Mouse (Mus musculus) embryonic facial prominence, embryonic 12.5 days (tissue): Measurements from ENCODE around the gene Gm49486. TPM values are rescaled to one million over a fixed set of nuclear protein-coding genes. Genes with fewer than 3 reads are reported as not detected.
A peak's percentile ranks its signal among the peaks of the same experiment; 100 is the strongest.

Experiments used
- ATAC-seq: fragments of 200-750 bp; cut with Nextera tagmentation; 2 replicates; pipeline ENCODE4 v1.8.0; 2017; ENCODE audit not compliant: insufficient number of reproducible peaks, insufficient read depth, low FRiP score, low TSS enrichment
- H3K27ac ChIP-seq: fragments of 300-500 bp; sonication (generic); 2 replicates; pipeline ENCODE4 v1.5.1; 2016; ENCODE audit warnings: mild to moderate bottlenecking
- H3K27me3 ChIP-seq: fragments of 300-500 bp; sonication (generic); 2 replicates; pipeline ENCODE4 v1.6.1; 2016; ENCODE audit warnings: mild to moderate bottlenecking, moderate library complexity
- H3K36me3 ChIP-seq: fragments of 300-500 bp; sonication (generic); 2 replicates; pipeline ENCODE4 v1.6.1; 2016; ENCODE audit warnings: mild to moderate bottlenecking
- H3K4me1 ChIP-seq: fragments of 300-500 bp; sonication (generic); 2 replicates; pipeline ENCODE4 v1.6.1; 2016
- H3K4me2 ChIP-seq: fragments of 300-500 bp; sonication (generic); replicated peaks from 2 replicates; pipeline ENCODE4 v1.6.1; 2016; ENCODE audit warnings: mild to moderate bottlenecking, moderate library complexity
- H3K4me3 ChIP-seq: fragments of 300-500 bp; sonication (generic); 2 replicates; pipeline ENCODE4 v1.5.1; 2016; ENCODE audit warnings: mild to moderate bottlenecking
- H3K9ac ChIP-seq: fragments of 300-500 bp; sonication (generic); 2 replicates; pipeline ENCODE4 v1.6.1; 2016; ENCODE audit warnings: mild to moderate bottlenecking, moderate library complexity
- H3K9me3 ChIP-seq: fragments of 300-500 bp; sonication (generic); 2 replicates; pipeline ENCODE4 v1.6.1; 2016; ENCODE audit warnings: mild to moderate bottlenecking, moderate library complexity
- WGBS: fragments of 180-500 bp; shearing (Covaris S2); methylation state at CpG from one replicate; pipeline ENCODE4 v1.1.7; 2016; 5-methylcytosine and 5-hydroxymethylcytosine counted together
- polyA plus RNA-seq: library from polyadenylated mRNA; unstranded; fragments of >200 nt; fragmentation: Nextera tagmentation; extraction: Ambion mirVana; gene quantifications from 2 replicates; pipeline ENCODE4 v1.2.1, GENCODE M21; 2016

The Gm49486 gene
- polyA plus RNA-seq, 1 experiment from 2014 or later, result 0.78 TPM

DNA sequence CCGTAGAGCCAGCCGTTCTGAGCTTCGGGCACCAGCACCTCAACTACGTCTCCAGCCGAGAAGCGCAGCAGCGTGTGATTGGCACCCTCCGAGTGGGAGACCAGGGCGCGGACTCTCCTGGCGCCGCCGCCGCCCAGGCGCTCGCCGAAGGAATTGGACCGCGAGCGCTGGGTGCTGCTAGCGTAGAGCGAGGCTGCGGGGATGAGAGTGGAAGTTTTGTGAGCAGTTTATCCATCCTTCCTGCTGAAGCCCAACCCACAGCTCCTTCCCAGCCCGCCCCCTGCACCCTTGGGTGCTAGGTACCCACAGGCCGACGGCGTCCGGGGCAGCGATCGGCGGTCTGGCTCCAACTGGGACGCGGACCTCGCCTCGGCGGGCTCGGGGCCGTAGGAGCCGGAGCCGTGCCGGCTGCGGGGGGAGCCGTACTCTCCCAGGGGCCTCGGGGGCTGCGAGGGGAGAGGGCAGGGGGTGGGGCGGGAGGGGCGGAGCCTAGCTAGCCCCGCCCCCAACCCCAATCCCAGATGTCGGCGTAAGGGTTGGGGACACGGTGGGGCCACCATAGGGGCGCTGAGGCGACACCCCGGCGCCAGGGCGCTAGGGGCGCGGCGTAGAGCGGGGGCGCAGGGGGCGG is 32.0 kb downstream of the Gm49486 start:
- no peaks in the 10 kb centered on the region for H3K9me3 ChIP-seq
- ATAC-seq, result peak; percentile 47
- H3K36me3 ChIP-seq, result no peaks in the 10 kb centered on the region
- H3K9ac ChIP-seq, result peak overlapping the region; percentile 71
- no peak overlapping the region for H3K27ac ChIP-seq
- peaks cover 52% of the 10 kb centered on the region for H3K27me3 ChIP-seq
- H3K4me3 ChIP-seq, result peak overlapping the region; percentile 77
- H3K4me1 ChIP-seq, result peaks cover 19% of the 10 kb centered on the region; the same call in 1 of the 2 replicates
- H3K4me2 ChIP-seq, result peak overlapping the region; percentile 100
- WGBS, result 2% methylated on average over 54 of the region's 62 CpGs

DNA sequence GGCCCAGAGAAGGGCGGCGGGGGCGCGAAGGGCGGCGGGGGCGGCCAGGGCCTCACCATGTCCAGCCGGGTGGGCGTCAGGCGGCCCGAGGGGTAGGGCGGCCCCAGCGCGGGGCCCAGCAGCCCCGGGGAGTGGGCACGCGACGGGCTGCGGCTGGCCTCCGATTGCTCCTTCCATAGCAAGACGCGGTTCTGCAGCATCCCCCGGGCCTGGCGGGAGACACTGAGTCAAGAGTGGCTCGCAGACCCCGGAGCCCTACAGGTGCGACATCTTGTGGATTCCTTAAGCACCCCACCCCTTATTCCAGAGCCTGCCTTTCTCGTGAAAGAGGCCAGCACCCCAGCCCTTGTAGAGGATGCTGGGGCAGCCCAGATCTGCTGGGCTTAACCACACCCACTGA is 32.6 kb downstream of the Gm49486 start:
- peak overlapping the region; percentile 71 for H3K9ac ChIP-seq
- WGBS, result 1% methylated on average over 26 of the region's 28 CpGs
- peak; percentile 41 for ATAC-seq
- no peaks in the 10 kb centered on the region for H3K36me3 ChIP-seq
- H3K4me3 ChIP-seq, result peak overlapping the region; percentile 77
- peaks cover 52% of the 10 kb centered on the region for H3K27me3 ChIP-seq
- no peaks in the 10 kb centered on the region for H3K9me3 ChIP-seq
- H3K4me2 ChIP-seq, result peak overlapping the region; percentile 100
- H3K27ac ChIP-seq, result no peak overlapping the region
- H3K4me1 ChIP-seq, result peaks cover 19% of the 10 kb centered on the region; the same call in 1 of the 2 replicates

DNA sequence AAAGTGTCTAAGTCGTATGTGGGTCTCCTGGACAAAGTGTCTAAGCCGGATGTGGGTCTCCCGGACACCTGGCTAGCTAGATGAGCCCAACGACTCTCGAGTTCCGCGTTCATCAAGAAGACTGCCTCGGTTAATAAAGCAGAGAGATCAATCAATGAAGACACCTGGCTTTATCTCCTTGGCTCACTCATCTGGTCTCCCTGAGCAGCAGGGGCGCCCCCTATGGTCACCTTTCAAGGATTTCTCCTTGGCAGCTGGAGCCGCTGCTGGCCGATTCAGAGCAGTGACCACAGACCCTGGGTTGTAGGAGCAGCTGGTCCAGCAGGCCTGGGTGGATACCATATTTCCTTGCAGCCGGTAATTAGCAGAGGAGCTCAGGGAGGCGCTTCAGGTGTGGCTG is 33.2 kb downstream of the Gm49486 start:
- peak overlapping the region; percentile 100 for H3K4me2 ChIP-seq
- no peak overlapping the region for H3K27ac ChIP-seq
- H3K9ac ChIP-seq, result no peak overlapping the region
- no peak overlapping the region for H3K4me3 ChIP-seq
- ATAC-seq, result no peak
- H3K36me3 ChIP-seq, result no peaks in the 10 kb centered on the region
- H3K27me3 ChIP-seq, result peaks cover 52% of the 10 kb centered on the region
- WGBS, result 22% methylated on average over 13 of the region's 13 CpGs
- H3K9me3 ChIP-seq, result no peaks in the 10 kb centered on the region
- H3K4me1 ChIP-seq, result peaks cover 19% of the 10 kb centered on the region; the same call in 1 of the 2 replicates

DNA sequence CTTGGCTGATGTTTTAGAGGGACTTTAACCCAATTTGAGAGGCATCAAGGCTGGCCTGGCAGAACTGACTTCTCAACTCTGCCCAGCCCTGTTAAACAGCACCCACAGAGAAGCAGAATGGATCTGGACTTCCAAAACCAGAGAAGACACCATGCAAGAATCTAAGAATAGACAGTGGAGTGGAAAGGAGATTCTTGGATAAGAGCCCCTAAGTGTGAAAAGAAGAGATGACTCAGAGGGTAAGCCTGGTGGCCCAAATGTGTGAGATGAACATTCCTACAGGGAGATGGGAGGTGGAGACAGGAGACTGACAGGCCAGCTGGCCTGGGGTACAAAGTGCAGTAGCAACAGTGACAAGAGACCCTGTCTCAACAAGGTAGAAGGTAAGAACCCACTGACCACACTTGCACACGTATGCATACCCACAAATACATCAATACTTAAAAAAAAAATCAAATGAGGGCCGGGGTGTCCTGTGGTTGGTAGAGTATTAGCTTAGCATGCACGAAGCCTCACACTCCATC is 33.7 kb downstream of the Gm49486 start:
- no peak for ATAC-seq
- Histone ChIP-seq H3K36me3 (no peaks in the 10 kb centered on the region), H3K4me2 (peak overlapping the region; percentile 100; the same call in 1 of the 2 replicates), H3K9me3 (no peaks in the 10 kb centered on the region), H3K4me1 (peaks cover 19% of the 10 kb centered on the region; the same call in 1 of the 2 replicates), H3K4me3 (no peak overlapping the region), H3K9ac (no peak overlapping the region), H3K27ac (no peak overlapping the region), H3K27me3 (peaks cover 52% of the 10 kb centered on the region)
- 90% methylated on average over 3 of the region's 3 CpGs for WGBS

DNA sequence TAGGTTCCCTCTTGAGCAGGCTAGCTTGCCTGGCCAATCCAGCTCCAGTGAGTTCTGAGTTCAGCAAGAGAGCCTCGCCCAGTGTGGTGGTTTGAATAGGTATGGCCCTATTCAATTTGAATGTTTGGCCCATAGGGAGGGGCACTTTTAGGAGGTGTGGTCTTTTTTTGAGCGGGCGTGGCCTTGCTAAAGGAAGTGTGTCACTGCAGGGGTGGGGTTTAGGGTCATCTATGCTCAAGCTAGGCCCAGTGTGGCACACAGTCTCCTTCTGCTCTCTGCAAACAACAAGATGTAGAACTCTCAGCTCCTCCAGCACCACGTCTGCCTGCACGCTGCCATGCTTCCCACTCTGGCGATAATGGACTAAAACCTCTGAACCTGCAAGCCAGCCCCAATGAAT is 34.5 kb downstream of the Gm49486 start:
- Histone ChIP-seq H3K4me3 (no peak overlapping the region), H3K4me2 (no peak overlapping the region), H3K27me3 (peaks cover 45% of the 10 kb centered on the region), H3K27ac (no peak overlapping the region), H3K9me3 (no peaks in the 10 kb centered on the region), H3K36me3 (no peaks in the 10 kb centered on the region), H3K4me1 (peaks cover 14% of the 10 kb centered on the region; the same call in 1 of the 2 replicates), H3K9ac (no peak overlapping the region)
- no peak for ATAC-seq
- WGBS, result 94% methylated on average over 6 of the region's 6 CpGs

DNA sequence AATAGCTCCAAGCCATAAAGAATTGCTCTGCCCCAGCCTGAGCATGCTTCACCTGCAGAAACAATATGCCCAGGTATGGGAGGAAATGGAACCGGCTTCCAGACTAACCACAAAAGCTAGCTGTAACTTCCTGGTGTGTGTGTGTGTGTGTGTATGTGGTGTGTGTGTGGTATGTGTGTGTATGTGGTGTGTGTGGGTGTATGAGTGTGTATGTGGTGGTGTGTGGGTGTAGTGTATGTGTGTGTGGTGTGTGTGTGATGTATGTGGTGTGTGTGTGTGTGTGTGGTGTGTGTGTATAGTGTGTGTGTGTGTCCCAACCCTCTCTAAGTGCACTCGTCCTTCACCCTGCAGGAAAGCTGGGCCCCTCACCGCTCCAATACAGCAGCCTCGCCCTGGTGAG is 36.2 kb downstream of the Gm49486 start:
- peaks cover 14% of the 10 kb centered on the region; the same call in 1 of the 2 replicates for H3K4me1 ChIP-seq
- ATAC-seq, result no peak
- no peaks in the 10 kb centered on the region for H3K36me3 ChIP-seq
- WGBS, result 66% methylated on average over 4 of the region's 4 CpGs
- no peak overlapping the region for H3K4me3 ChIP-seq
- H3K27ac ChIP-seq, result no peak overlapping the region
- H3K9me3 ChIP-seq, result no peaks in the 10 kb centered on the region
- no peak overlapping the region for H3K9ac ChIP-seq
- no peak overlapping the region for H3K4me2 ChIP-seq
- H3K27me3 ChIP-seq, result peaks cover 29% of the 10 kb centered on the region

DNA sequence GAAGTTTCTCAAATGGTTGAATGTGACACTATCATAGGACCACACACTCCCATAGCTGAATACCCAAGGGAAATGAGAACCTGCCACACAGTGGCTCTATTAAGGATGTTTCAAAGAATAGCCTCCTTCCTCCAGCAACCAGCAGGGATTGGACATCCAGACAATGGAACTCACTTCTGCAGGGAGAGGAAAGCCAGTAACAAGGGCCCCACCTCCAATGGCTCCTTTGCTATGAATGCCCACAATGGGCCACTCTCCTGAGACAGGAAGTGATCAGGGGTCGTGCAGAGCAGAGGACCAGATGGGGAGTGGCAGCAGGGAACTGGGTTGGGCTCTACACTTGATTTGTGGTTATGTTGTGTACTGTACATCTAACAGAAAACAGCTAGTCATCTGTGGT is 39.3 kb downstream of the Gm49486 start:
- WGBS, result 13% methylated on average over 1 of the region's 1 CpGs
- Histone ChIP-seq H3K36me3 (no peaks in the 10 kb centered on the region), H3K9me3 (no peaks in the 10 kb centered on the region), H3K27ac (no peak overlapping the region), H3K4me3 (no peak overlapping the region), H3K27me3 (peaks cover 14% of the 10 kb centered on the region; the same call in 1 of the 2 replicates), H3K9ac (no peak overlapping the region), H3K4me2 (no peak overlapping the region), H3K4me1 (peaks cover 8% of the 10 kb centered on the region; the same call in 1 of the 2 replicates)
- no peak for ATAC-seq

DNA sequence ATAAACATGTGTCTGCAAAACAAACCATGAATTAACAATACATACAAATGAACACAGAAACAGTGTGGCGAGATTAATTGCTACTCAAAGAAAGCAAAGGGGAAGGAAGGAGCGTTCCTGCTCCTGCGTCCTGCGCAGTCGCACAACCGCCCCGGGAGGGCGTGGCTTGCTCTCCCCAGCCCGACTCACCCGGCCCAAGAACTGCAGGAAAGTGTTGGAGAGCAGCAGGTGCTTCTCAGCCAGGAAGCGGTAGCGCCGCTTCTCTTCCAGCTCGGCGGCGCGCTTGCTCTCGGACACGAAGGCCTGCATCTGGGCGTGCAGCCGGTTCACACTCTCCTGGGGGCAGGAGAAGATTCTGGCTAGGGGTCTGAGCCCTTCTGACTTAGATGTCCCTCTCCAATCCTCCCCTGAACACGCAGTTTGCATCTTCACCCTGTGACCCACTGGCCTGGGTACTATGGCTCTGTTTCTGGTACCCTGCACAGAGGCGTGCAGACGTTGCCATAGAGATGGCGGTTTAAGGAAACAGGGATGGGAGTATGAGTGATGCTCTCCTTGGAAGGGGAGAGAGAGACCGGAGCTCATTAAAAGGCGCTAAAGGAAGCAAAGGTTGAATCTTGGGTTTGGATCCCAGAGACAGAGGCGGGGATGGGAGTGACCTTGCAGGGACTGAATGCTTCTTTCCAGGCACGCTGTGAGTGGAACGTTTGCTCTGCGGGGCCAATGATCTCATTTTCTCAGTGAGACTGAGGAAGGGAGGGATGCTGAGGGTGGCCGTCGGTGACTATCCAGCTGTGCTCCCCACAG is 41.3 kb downstream of the Gm49486 start:
- no peak overlapping the region for H3K9ac ChIP-seq
- ATAC-seq, result peak; percentile 30; the same call in 1 of the 2 replicates

DNA sequence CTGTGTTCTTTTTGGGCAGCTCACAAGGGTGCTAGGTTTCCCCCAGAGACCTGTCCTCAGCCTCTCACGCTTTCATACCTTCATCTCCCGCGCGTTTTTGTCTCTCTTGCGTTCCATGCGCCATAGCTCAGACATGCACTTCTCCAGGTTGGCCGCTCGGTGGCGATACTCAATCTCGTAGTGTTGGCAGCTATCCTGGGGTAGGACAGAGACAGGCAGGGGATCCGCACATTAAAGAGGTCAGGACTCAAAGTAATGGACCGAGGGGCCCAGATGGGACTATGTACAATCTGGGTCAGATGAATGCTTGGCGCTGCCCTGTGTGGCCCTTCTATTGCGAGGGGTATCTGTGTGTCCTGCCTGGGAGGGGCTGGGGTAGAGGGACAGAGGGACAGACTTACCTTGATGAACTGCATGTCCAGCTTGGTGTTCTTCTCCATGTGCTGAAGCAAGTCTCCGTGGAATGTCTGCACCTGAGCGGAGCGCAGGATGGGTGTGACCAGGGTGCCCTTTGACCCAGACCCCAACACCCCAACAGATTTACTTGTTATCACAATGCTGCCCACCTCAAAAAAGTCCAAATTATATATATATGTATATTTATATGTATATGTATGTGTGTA is 42.0 kb downstream of the Gm49486 start:
- H3K36me3 ChIP-seq, result no peaks in the 10 kb centered on the region
- H3K9ac ChIP-seq, result no peak overlapping the region
- H3K27ac ChIP-seq, result no peak overlapping the region
- no peak for ATAC-seq
- 14% methylated on average over 17 of the region's 17 CpGs for WGBS
- H3K9me3 ChIP-seq, result no peaks in the 10 kb centered on the region
- 0 out of 2 replicates have a peak overlapping the region, but pooled peaks have one; percentile 29 for H3K4me3 ChIP-seq
- peak overlapping the region; percentile 54 for H3K4me2 ChIP-seq
- H3K27me3 ChIP-seq, result peaks cover 14% of the 10 kb centered on the region; the same call in 1 of the 2 replicates
- peaks cover 8% of the 10 kb centered on the region; the same call in 1 of the 2 replicates for H3K4me1 ChIP-seq

More for the DNA sequence above, 41.3 kb downstream of the Gm49486 start:
- Histone ChIP-seq H3K4me3 (peak overlapping the region; percentile 29), H3K27me3 (peaks cover 14% of the 10 kb centered on the region; the same call in 1 of the 2 replicates), H3K27ac (no peak overlapping the region), H3K4me1 (peaks cover 8% of the 10 kb centered on the region; the same call in 1 of the 2 replicates), H3K9me3 (no peaks in the 10 kb centered on the region), H3K4me2 (peak overlapping the region; percentile 54), H3K36me3 (no peaks in the 10 kb centered on the region)
- 2% methylated on average over 33 of the region's 33 CpGs for WGBS

DNA sequence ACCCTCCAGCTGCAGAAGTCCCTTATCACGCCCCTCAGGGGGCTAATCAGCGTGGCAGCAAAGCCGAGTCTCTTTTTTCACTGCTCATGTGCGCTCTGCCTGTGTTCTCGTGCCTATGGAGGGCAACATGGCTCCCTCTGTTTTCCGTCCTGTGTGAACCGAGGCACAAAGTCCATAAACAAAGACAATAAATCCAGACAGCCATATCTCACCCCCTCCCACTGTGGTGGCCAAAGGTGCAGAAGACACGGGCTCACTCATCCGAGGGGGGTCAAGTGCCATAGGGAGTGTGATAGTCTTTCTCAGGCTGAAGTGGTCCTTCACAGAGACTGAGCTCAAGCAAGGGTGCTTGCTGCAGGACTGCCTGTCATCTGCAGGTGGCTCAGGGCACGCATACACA is 43.8 kb downstream of the Gm49486 start:
- H3K27me3 ChIP-seq, result peaks cover 14% of the 10 kb centered on the region; the same call in 1 of the 2 replicates
- no peak overlapping the region for H3K4me3 ChIP-seq
- ATAC-seq, result no peak
- no peaks in the 10 kb centered on the region for H3K36me3 ChIP-seq
- H3K27ac ChIP-seq, result no peak overlapping the region
- H3K4me2 ChIP-seq, result no peak overlapping the region
- WGBS, result 63% methylated on average over 10 of the region's 10 CpGs
- H3K9me3 ChIP-seq, result no peaks in the 10 kb centered on the region
- H3K9ac ChIP-seq, result no peak overlapping the region
- peaks cover 8% of the 10 kb centered on the region; the same call in 1 of the 2 replicates for H3K4me1 ChIP-seq

DNA sequence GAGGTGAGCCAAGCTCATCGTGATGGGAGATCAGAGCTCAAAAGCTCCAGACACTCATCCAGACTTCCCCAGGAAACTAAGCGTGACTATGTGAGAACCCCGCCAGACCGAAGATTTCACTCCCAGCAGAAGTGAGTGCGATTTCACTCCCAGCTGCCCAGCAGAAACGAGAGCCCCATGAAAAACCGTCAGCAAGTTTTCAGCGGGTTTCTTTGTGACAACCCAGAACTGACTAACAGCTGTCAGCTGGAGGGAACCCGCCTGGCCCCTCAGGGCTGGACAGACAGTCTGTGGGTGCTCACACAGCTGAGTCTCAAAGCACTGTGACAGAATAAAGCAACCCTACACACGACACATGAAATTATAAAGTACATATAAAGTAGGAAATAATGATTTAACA is 48.5 kb downstream of the Gm49486 start:
- no peaks in the 10 kb centered on the region for H3K27me3 ChIP-seq
- WGBS, result 50% methylated on average over 10 of the region's 10 CpGs
- H3K36me3 ChIP-seq, result no peaks in the 10 kb centered on the region

More for the DNA sequence above, 48.5 kb downstream of the Gm49486 start:
- ATAC-seq, result no peak
- no peak overlapping the region for H3K4me2 ChIP-seq
- peaks cover 3% of the 10 kb centered on the region; the same call in 1 of the 2 replicates for H3K4me1 ChIP-seq
- H3K27ac ChIP-seq, result no peak overlapping the region
- H3K9me3 ChIP-seq, result no peaks in the 10 kb centered on the region
- H3K9ac ChIP-seq, result no peak overlapping the region
- no peak overlapping the region for H3K4me3 ChIP-seq
